Mouse (Mus musculus) small intestine, adult 2 months (tissue): ENCODE measurements around the gene Zfp511. TPM values are rescaled to one million over a fixed set of nuclear protein-coding genes. Genes with fewer than 3 reads are reported as not detected.

Source experiments
- H3K27ac ChIP-seq: fragments of 200-500 bp; 2 replicates; pipeline ENCODE4 v1.5.1; 2012; ENCODE audit warnings: low read depth, low read length, control low read depth, inconsistent platforms; ENCODE audit not compliant: insufficient read depth
- H3K27me3 ChIP-seq: fragments of 200-500 bp; 2 replicates; pipeline ENCODE4 v1.6.1; 2012; ENCODE audit warnings: mild to moderate bottlenecking, moderate library complexity, low read length, inconsistent platforms; ENCODE audit not compliant: control insufficient read depth, insufficient read depth
- H3K36me3 ChIP-seq: fragments of 200-500 bp; 2 replicates; pipeline ENCODE4 v1.6.1; 2012; ENCODE audit warnings: mild to moderate bottlenecking, low read length, control low read depth, inconsistent platforms; ENCODE audit not compliant: control insufficient read depth, insufficient read depth
- H3K4me1 ChIP-seq: fragments of 200-500 bp; 2 replicates; pipeline ENCODE4 v1.6.1; 2012; ENCODE audit warnings: low read length, inconsistent platforms, mixed read lengths; ENCODE audit not compliant: control insufficient read depth, insufficient read depth, insufficient read length
- H3K4me3 ChIP-seq: fragments of 200-500 bp; 2 replicates; pipeline ENCODE4 v1.5.1; 2012; ENCODE audit warnings: low read depth, mild to moderate bottlenecking, control low read depth, inconsistent platforms, low read length, moderate library complexity
- CTCF ChIP-seq: fragments of 200-500 bp; IDR thresholded peaks from 2 replicates; pipeline ENCODE4 v1.5.1; 2012; ENCODE audit warnings: low read depth, mild to moderate bottlenecking, control low read depth, inconsistent platforms, low read length, moderate library complexity, mixed read lengths; ENCODE audit not compliant: insufficient replicate concordance, insufficient read length; ENCODE audit errors: extremely low read depth
- POLR2A ChIP-seq: fragments of 200-500 bp; IDR thresholded peaks from 2 replicates; pipeline ENCODE4 v1.6.1; 2012; ENCODE audit warnings: low read depth, mild to moderate bottlenecking, control low read depth, inconsistent platforms, low read length, moderate library complexity
- WGBS: fragments of 180-500 bp; shearing (Covaris S2); methylation state at CpG from one replicate; pipeline ENCODE4 v1.1.7; 2018; 5-methylcytosine and 5-hydroxymethylcytosine counted together
- polyA plus RNA-seq: library from polyadenylated mRNA; depleted of rRNA; stranded (reverse); fragments of >200 nt; gene quantifications from 2 replicates; pipeline ENCODE4 v1.2.3, GENCODE M21; 2012; rRNA removed

Zfp511 gene
- 54.9 and 68.9 TPM in 2 replicates for polyA plus RNA-seq

GRCm38 (mm10) chr7:140036281-140037170 is at the start of gene Zfp511, which contains the start of gene Tubgcp2:
Gene Zfp511, plus strand, starts transcription at chr7:140036391.
Gene Tubgcp2, minus strand, starts transcription at chr7:140036669.
- Histone ChIP-seq H3K27ac (peak within 1 kb of the TSS; percentile 59), H3K4me3 (peak within 1 kb of the TSS; percentile 72), H3K27me3 (no peaks in the 10 kb centered on the region), H3K4me1 (peaks cover 10% of the 10 kb centered on the region; the same call in 1 of the 2 replicates), H3K36me3 (peaks cover 20% of the 10 kb centered on the region)
- 1% methylated on average over 69 of the region's 69 CpGs for WGBS
- TF ChIP-seq POLR2A (peak; percentile 68), CTCF (no peak)

- no peak overlapping the region for H3K4me3 ChIP-seq
- WGBS: 69% methylated on average over 9 of the region's 9 CpGs
- H3K27ac ChIP-seq: no peak overlapping the region
- H3K4me1 ChIP-seq: peaks cover 6% of the 10 kb centered on the region
- TF ChIP-seq CTCF: no peak
- no peak for TF ChIP-seq POLR2A
- H3K27me3 ChIP-seq: no peaks in the 10 kb centered on the region
- no peaks in the 10 kb centered on the region for H3K36me3 ChIP-seq
Measured at GRCm38 (mm10) chr7:139988272-139988671, 47.9 kb upstream of the Zfp511 start.

- no peak for TF ChIP-seq POLR2A
- no peak for TF ChIP-seq CTCF
- WGBS: 40% methylated on average over 8 of the region's 8 CpGs
Measured at GRCm38 (mm10) chr7:139990864-139991394, 45.3 kb upstream of the Zfp511 start.

GRCm38 (mm10) chr7:139992406-139992805 is 43.8 kb upstream of the Zfp511 start, which contains the start of gene Adam8:
Gene Adam8, minus strand, starts transcription at chr7:139992562.
- peaks cover 7% of the 10 kb centered on the region; the same call in 1 of the 2 replicates for H3K36me3 ChIP-seq
- no peak for TF ChIP-seq POLR2A
- TF ChIP-seq CTCF: no peak
- H3K4me1 ChIP-seq: peaks cover 6% of the 10 kb centered on the region
- no peak within 1 kb of the TSS for H3K4me3 ChIP-seq
- no peak within 1 kb of the TSS for H3K27ac ChIP-seq
- H3K27me3 ChIP-seq: no peaks in the 10 kb centered on the region
- WGBS: 23% methylated on average over 7 of the region's 7 CpGs

More at GRCm38 (mm10) chr7:139990864-139991394, 45.3 kb upstream of the Zfp511 start:
- H3K4me1 ChIP-seq: peaks cover 6% of the 10 kb centered on the region
- no peak overlapping the region for H3K4me3 ChIP-seq
- no peaks in the 10 kb centered on the region for H3K27me3 ChIP-seq
- H3K36me3 ChIP-seq: no peaks in the 10 kb centered on the region
- H3K27ac ChIP-seq: no peak overlapping the region

- Histone ChIP-seq H3K36me3 (peaks cover 15% of the 10 kb centered on the region), H3K4me3 (no peak overlapping the region)
- 92% methylated on average over 6 of the region's 6 CpGs for WGBS
Measured at GRCm38 (mm10) chr7:139993532-139993931, 42.7 kb upstream of the Zfp511 start.

GRCm38 (mm10) chr7:139994202-139994601 is 42.0 kb upstream of the Zfp511 start:
- Histone ChIP-seq H3K27me3 (no peaks in the 10 kb centered on the region), H3K4me3 (no peak overlapping the region), H3K27ac (no peak overlapping the region), H3K36me3 (peaks cover 21% of the 10 kb centered on the region), H3K4me1 (peaks cover 6% of the 10 kb centered on the region)
- 84% methylated on average over 4 of the region's 4 CpGs for WGBS
- TF ChIP-seq CTCF (no peak), POLR2A (no peak)

More at GRCm38 (mm10) chr7:139993532-139993931, 42.7 kb upstream of the Zfp511 start:
- TF ChIP-seq CTCF (no peak), POLR2A (no peak)
- H3K27me3 ChIP-seq: no peaks in the 10 kb centered on the region
- H3K27ac ChIP-seq: no peak overlapping the region
- peaks cover 6% of the 10 kb centered on the region for H3K4me1 ChIP-seq

- peak; percentile 27; the same call in 1 of the 2 replicates for TF ChIP-seq CTCF
- no peak for TF ChIP-seq POLR2A
- 38% methylated on average over 3 of the region's 3 CpGs for WGBS
- H3K27me3 ChIP-seq: no peaks in the 10 kb centered on the region
- H3K4me1 ChIP-seq: peaks cover 6% of the 10 kb centered on the region
- peaks cover 21% of the 10 kb centered on the region for H3K36me3 ChIP-seq
- no peak overlapping the region for H3K27ac ChIP-seq
- H3K4me3 ChIP-seq: no peak overlapping the region
Measured at GRCm38 (mm10) chr7:139994676-139995075, 41.5 kb upstream of the Zfp511 start.
